Mouse (Mus musculus) CH12.LX (cell line): Measurements from ENCODE around the gene Otub2. TPM values are rescaled to one million over a fixed set of nuclear protein-coding genes. Genes with fewer than 3 reads are reported as not detected.

Experiments
- DNase-seq: peaks from one replicate; pipeline ENCODE4 v3.0.0-alpha.2; 2013; ENCODE audit errors: extremely low read depth
- H3K27ac ChIP-seq: 2 replicates; pipeline ENCODE4 v1.5.1; 2012; ENCODE audit warnings: low read depth, mild to moderate bottlenecking, control low read depth, moderate library complexity; ENCODE audit not compliant: insufficient read depth
- H3K27me3 ChIP-seq: replicated peaks from 2 replicates; pipeline ENCODE3; 2012; ENCODE audit warnings: inconsistent platforms
- H3K36me3 ChIP-seq, 2 experiments: replicated peaks in 1 of 2; 2 replicates each; pipeline versions ENCODE3 to v1.6.1; 2012; ENCODE audit warnings: inconsistent platforms in 1 of 2, low read length in 1 of 2, mild to moderate bottlenecking in 1 of 2, mixed read lengths in 1 of 2, moderate library complexity in 1 of 2; ENCODE audit not compliant: control insufficient read depth in 1 of 2, insufficient read depth in 1 of 2
- H3K4me1 ChIP-seq, 2 experiments: 2 replicates each; pipeline ENCODE4 v1.6.1; 2012; ENCODE audit warnings: inconsistent platforms in 1 of 2, moderate library complexity in 1 of 2; ENCODE audit not compliant: insufficient read depth in 2 of 2, control insufficient read depth in 1 of 2
- H3K4me2 ChIP-seq: 2 replicates; pipeline ENCODE4 v1.6.1; 2012; ENCODE audit warnings: low read depth, mild to moderate bottlenecking, control low read depth; ENCODE audit not compliant: poor library complexity, insufficient read depth, severe bottlenecking
- H3K4me3 ChIP-seq, 3 experiments: fragments of 150-350 bp in 1 of 3; sonication (generic) in 1 of 3; replicated peaks in 1 of 3; 2 replicates each; pipeline versions ENCODE3 to v1.5.1; 2011 to 2012; ENCODE audit warnings: low read depth in 2 of 3, low read length in 2 of 3, mild to moderate bottlenecking in 2 of 3, moderate library complexity in 2 of 3, control low read depth in 1 of 3, improper control_type of control experiment in 1 of 3, inconsistent platforms in 1 of 3, mixed read lengths in 1 of 3; ENCODE audit not compliant: poor library complexity in 1 of 3
- H3K79me2 ChIP-seq: replicated peaks from 2 replicates; pipeline ENCODE4 v1.6.1; 2012; ENCODE audit warnings: mild to moderate bottlenecking, moderate library complexity; ENCODE audit not compliant: control insufficient read depth, poor library complexity, insufficient read depth, severe bottlenecking; ENCODE audit errors: extremely low read depth
- H3K9ac ChIP-seq: 2 replicates; pipeline ENCODE4 v1.6.1; 2012; ENCODE audit warnings: low read depth, mild to moderate bottlenecking, control low read depth, moderate library complexity; ENCODE audit not compliant: insufficient read depth
- H3K9me3 ChIP-seq: replicated peaks from 2 replicates; pipeline ENCODE3; 2012; ENCODE audit warnings: low read length, inconsistent platforms, mixed read lengths
- ETS1 ChIP-seq: conservative IDR thresholded peaks from 2 replicates; pipeline ENCODE4 v1.6.1; 2012; ENCODE audit warnings: low read depth, mild to moderate bottlenecking, inconsistent platforms, low read length, improper control_type of control experiment, moderate library complexity
- GABPA ChIP-seq: IDR thresholded peaks from 2 replicates; pipeline ENCODE4 v1.6.1; 2012; ENCODE audit warnings: low read depth, low read length, improper control_type of control experiment, inconsistent platforms; ENCODE audit not compliant: insufficient replicate concordance
- HCFC1 ChIP-seq: IDR thresholded peaks from 2 replicates; pipeline ENCODE4 v1.6.1; 2012; ENCODE audit warnings: low read depth, mild to moderate bottlenecking, inconsistent platforms, low read length, improper control_type of control experiment
- JUND ChIP-seq: conservative IDR thresholded peaks from 2 replicates; pipeline ENCODE4 v1.6.1; 2011; ENCODE audit warnings: low read depth, low read length, improper control_type of control experiment
- MAX ChIP-seq: IDR thresholded peaks from 2 replicates; pipeline ENCODE4 v1.6.1; 2011; ENCODE audit warnings: low read length, improper control_type of control experiment
- MYC ChIP-seq: IDR thresholded peaks from 2 replicates; pipeline ENCODE4 v1.6.1; 2011; ENCODE audit warnings: low read depth, mild to moderate bottlenecking, improper control_type of control experiment, low read length
- NRF1 ChIP-seq: IDR thresholded peaks from 2 replicates; pipeline ENCODE4 v1.6.1; 2014; ENCODE audit warnings: low read depth, mild to moderate bottlenecking, inconsistent platforms, low read length, improper control_type of control experiment, moderate library complexity
- POLR2A ChIP-seq: IDR thresholded peaks from 2 replicates; pipeline ENCODE4 v1.6.1; 2011; ENCODE audit warnings: low read depth, mild to moderate bottlenecking, improper control_type of control experiment, low read length
- TBP ChIP-seq: conservative IDR thresholded peaks from 2 replicates; pipeline ENCODE4 v1.6.1; 2011; ENCODE audit warnings: low read depth, low read length, improper control_type of control experiment
- ZMIZ1 ChIP-seq: IDR thresholded peaks from 2 replicates; pipeline ENCODE4 v1.6.1; 2012; ENCODE audit warnings: low read depth, mild to moderate bottlenecking, inconsistent platforms, low read length, improper control_type of control experiment
- dilution Hi-C: fragments of 300-500 bp; cut with MboI; formaldehyde crosslinking; loops from 2 replicates; pipeline ENCODE4 v1.14.3; 2020; ENCODE audit warnings: low sequenced_read_pairs; ENCODE audit not compliant: extremely low pct_unique_long_range_greater_than_20kb, extremely low pct_ligation_motif_present
- in situ Hi-C: fragments of 300-500 bp; cut with MboI; formaldehyde crosslinking; loops from 3 replicates; pipeline ENCODE4 v1.14.3; 2019; ENCODE audit warnings: low sequenced_read_pairs, low pct_ligation_motif_present, low pct_unique_long_range_greater_than_20kb, mixed read lengths
- polyA plus RNA-seq: library from polyadenylated mRNA; unstranded; fragments of >175 nt; gene quantifications from 2 replicates; pipeline ENCODE4 v1.2.1, GENCODE M21; 2012; ENCODE audit warnings: low read depth; ENCODE audit not compliant: insufficient read length
- total RNA-seq, 2 experiments: library from RNA; depleted of rRNA; stranded (reverse); fragments of 300-350 nt in 1 of 2; fragments of >200 nt in 1 of 2; gene quantifications; 2 replicates each; pipeline ENCODE4 v1.2.3; 2012 to 2014

The Otub2 gene
- total and polyA plus RNA-seq, 3 experiments = 3.0 to 11.5 (median 7.6) TPM

GRCm38 (mm10) chr12:103404131-103404530 lies 15.6 kb downstream of the Otub2 start:
- in situ Hi-C loops = no loop called here
- 0 out of 2 replicates have a peak, but pooled peaks have one; percentile 5 for TF ChIP-seq POLR2A
- no peak for TF ChIP-seq MAX
- no peak overlapping the region for H3K27ac ChIP-seq
- dilution Hi-C loops = no loop called here
- DNase-seq = no peak
- H3K4me3 ChIP-seq = no peak overlapping the region
- no peaks in the 10 kb centered on the region for H3K27me3 ChIP-seq
- H3K79me2 ChIP-seq = no peaks in the 10 kb centered on the region
- H3K36me3 ChIP-seq = peaks cover 71 to 97% of the 10 kb centered on the region in 2 experiments
- H3K4me2 ChIP-seq = no peak overlapping the region
- no peaks in the 10 kb centered on the region for H3K9me3 ChIP-seq
- no peaks in the 10 kb centered on the region for H3K4me1 ChIP-seq
- no peak overlapping the region for H3K9ac ChIP-seq

DNA sequence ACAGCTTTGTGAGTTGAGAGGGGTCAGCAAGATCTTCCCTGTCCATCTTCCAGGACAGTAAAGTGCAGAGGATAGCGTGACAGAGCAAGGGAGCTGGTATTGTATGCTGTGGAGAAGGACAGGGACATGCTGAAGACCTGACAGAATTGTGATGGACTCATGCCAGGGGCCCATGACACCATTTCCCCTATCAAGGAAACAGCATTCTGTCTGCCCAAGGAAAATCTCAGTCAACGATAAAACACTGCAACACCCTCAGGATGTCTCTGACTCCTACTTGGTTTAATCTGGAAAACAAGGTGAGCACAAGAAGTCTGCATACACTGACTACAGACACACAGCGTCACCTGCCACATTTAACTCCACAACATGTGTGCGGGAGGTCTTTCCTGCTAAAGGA lies 19.2 kb downstream of the Otub2 start, which contains the start of gene 9330161L09Rik:
Gene 9330161L09Rik (minus strand): TSS at position 101 of the 400 bp plus-strand sequence.
- in situ Hi-C loops (no loop called here), dilution Hi-C loops (no loop called here)
- no peak within 1 kb of the TSS for H3K4me2 ChIP-seq
- no peak within 1 kb of the TSS for H3K4me3 ChIP-seq
- no peaks in the 10 kb centered on the region for H3K4me1 ChIP-seq
- no peaks in the 10 kb centered on the region for H3K27me3 ChIP-seq
- H3K9ac ChIP-seq = no peak within 1 kb of the TSS
- no peak within 1 kb of the TSS for H3K27ac ChIP-seq
- DNase-seq = no peak
- no peak for TF ChIP-seq TBP
- no peak for TF ChIP-seq HCFC1
- no peak for TF ChIP-seq ETS1
- no peak for TF ChIP-seq JUND
- TF ChIP-seq MYC = no peak
- no peak for TF ChIP-seq NRF1
- peaks cover 95 to 100% of the 10 kb centered on the region in 2 experiments for H3K36me3 ChIP-seq
- H3K9me3 ChIP-seq = no peaks in the 10 kb centered on the region
- H3K79me2 ChIP-seq = no peaks in the 10 kb centered on the region

DNA sequence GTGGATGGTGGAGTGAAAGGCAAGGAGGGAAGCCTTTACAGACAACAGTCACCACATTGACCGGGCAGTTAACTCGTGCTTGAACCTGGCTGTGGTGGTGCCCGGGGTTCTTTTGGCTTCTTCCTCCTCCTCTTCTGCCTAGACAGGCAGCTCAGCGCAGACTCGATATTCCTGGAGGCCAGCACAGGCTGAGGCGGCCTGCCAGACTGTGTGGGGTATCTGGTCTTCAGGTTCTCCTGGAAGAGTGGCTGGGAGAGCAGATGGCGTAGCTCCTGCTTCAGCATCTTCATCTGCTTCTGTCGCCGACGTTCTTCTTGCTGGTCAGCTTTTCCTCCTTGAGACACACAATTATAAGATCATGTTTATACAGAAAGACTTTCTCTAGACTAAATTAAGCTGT lies 19.7 kb downstream of the Otub2 start:
- TF ChIP-seq GABPA = no peak
- TF ChIP-seq ZMIZ1 = no peak
- no peak for TF ChIP-seq HCFC1
- TF ChIP-seq NRF1 = no peak
- no peak for TF ChIP-seq MAX
- no peaks in the 10 kb centered on the region for H3K27me3 ChIP-seq
- in situ Hi-C loops (no loop called here), dilution Hi-C loops (no loop called here)
- H3K9me3 ChIP-seq = no peaks in the 10 kb centered on the region
- H3K27ac ChIP-seq = no peak overlapping the region
- H3K4me2 ChIP-seq = no peak overlapping the region
- H3K9ac ChIP-seq = no peak overlapping the region
- no peaks in the 10 kb centered on the region for H3K79me2 ChIP-seq
- H3K4me3 ChIP-seq = no peak overlapping the region
- no peak for DNase-seq
- H3K4me1 ChIP-seq = no peaks in the 10 kb centered on the region
- H3K36me3 ChIP-seq = peaks cover 95 to 100% of the 10 kb centered on the region in 2 experiments
